Mouse (Mus musculus) cerebellum, adult 9-11 months (tissue): ENCODE data around the gene Slc16a10.
"Not testable (repeated sequence)": the region's sequence is repeated elsewhere in the genome, so short reads cannot be mapped to it uniquely, and the experiment has no call there.

Experiments
- DNase-seq: peaks from one replicate; pipeline ENCODE4 v3.0.0; 2022

Gene Slc16a10

GRCm38 (mm10) chr10:40019492-40019891 lies 122.6 kb downstream of the Slc16a10 start:
- no peak for DNase-seq

- DNase-seq, result no peak
Observed at GRCm38 (mm10) chr10:40018261-40018860, 123.7 kb downstream of the Slc16a10 start.

GRCm38 (mm10) chr10:40009591-40009990 lies 132.5 kb downstream of the Slc16a10 start:
- no peak for DNase-seq

DNA sequence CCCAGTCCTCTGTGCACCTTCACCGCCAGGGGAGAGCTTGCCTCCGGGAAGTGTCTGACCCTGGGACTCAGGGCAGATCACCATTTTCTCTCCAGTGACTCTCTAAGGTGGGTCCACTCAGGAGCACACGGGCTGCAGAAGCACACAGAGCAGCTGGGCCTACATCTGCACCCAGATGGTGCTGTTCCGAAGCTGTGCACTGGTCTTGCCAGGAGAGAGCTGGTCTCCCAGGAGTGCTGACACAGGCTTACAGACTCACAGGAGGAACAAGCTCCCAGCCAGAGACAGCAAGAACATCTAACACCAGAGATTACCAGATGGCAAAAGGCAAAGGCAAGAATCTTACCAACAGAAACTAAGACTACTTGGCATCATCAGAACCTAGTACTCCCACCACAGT lies 133.2 kb downstream of the Slc16a10 start:
- DNase-seq, result not testable (repeated sequence)

- no peak for DNase-seq
Observed at GRCm38 (mm10) chr10:40007953-40008352, 134.1 kb downstream of the Slc16a10 start.

DNA sequence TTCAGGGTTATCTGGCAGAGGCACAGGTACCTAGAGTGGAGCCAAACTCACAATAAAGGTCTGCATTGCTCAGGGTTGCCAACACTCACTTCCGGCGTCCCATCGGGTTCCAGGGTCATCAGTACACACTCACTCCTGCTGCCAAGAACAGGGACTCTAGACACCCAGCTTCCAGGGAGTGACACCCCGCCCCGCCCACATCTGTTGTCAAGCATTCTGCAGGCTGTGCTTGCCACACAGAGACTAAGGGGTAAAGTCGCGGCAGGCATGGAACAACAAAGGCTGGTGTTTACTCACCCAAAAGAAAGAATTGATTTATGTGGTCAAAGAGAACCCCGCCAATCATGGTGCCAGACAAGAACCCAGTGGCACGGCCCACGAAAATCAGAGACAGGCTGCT lies 135.1 kb downstream of the Slc16a10 start:
- DNase-seq, result no peak

- no peak for DNase-seq
Observed at GRCm38 (mm10) chr10:40000746-40001145, 141.3 kb downstream of the Slc16a10 start.

- no peak for DNase-seq
Observed at GRCm38 (mm10) chr10:39991155-39991554, 150.9 kb downstream of the Slc16a10 start.

DNA sequence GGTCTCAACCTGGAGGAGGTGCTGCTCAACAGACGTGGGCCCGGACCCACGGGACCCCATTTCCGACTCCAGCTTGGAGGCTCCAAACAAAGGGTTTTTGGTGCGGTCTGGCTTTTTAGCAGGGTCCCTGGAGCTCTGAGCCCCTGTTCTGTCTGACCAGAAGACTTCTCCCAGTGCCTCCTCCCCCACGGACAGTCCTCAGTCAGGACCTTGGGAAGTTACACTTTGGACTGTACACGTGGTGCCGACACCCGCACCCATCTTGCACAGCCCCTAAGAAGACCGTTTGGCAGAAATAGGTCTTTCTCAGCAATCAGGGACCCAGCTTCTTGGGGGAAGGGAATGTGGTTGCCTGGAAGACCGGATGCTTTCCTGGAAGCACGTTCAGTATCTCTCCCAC lies 155.6 kb downstream of the Slc16a10 start, which contains the start of gene Mfsd4b5:
Gene Mfsd4b5, minus strand, starts transcription at position 181 of the 400 bp plus-strand sequence.
- no peak for DNase-seq
